ENCODE assay signal across 8 mouse cellular contexts in genomic region chr7:126762471-126763008, GRCm38 (mm10). TPM values are rescaled to one million over a fixed set of nuclear protein-coding genes. Genes with fewer than 3 reads are reported as not detected.
A peak's percentile ranks its signal among the peaks of the same experiment; 100 is the strongest.
DNase-seq lines count a peak whose midpoint lies in the region; ATAC-seq and TF ChIP-seq lines count a peak whose summit lies in the region.

No protein-coding gene starts in this region.

- H3K4me1 ChIP-seq in lung, embryonic 14.5 days (ENCODE audit: insufficient read depth), result peaks cover 14% of the 10 kb centered on the region
- peaks cover 22% of the 10 kb centered on the region for H3K4me1 ChIP-seq in stomach, embryonic 14.5 days (ENCODE audit: control insufficient read depth, insufficient read depth, low read length)

- peaks cover 65% of the 10 kb centered on the region for H3K36me3 ChIP-seq in lung, embryonic 14.5 days (ENCODE audit: insufficient read depth)
- H3K36me3 ChIP-seq in stomach, embryonic 14.5 days (ENCODE audit: control insufficient read depth, insufficient read depth, low read length), result peaks cover 44% of the 10 kb centered on the region

- no peak for ATAC-seq in lung, embryonic 14.5 days (ENCODE audit: insufficient read depth)
- ATAC-seq in stomach, embryonic 14.5 days (ENCODE audit: insufficient number of reproducible peaks, insufficient read depth, low FRiP score, low read depth), result no peak
- no peak for ATAC-seq in erythroblast, adult 5-6 weeks (replicated peaks; ENCODE audit: low FRiP score, poor library complexity, severe bottlenecking)

- no peaks in the 10 kb centered on the region for H3K9me3 ChIP-seq in lung, embryonic 14.5 days (ENCODE audit: low read depth, low read length)
- no peaks in the 10 kb centered on the region for H3K9me3 ChIP-seq in stomach, embryonic 14.5 days (ENCODE audit: control insufficient read depth, low read depth, low read length)

- WGBS in lung, embryonic 14.5 days, result 40% methylated on average over 17 of the region's 17 CpGs
- 44% methylated on average over 17 of the region's 17 CpGs for WGBS in stomach, embryonic 14.5 days

- H3K4me3 ChIP-seq in lung, embryonic 14.5 days (ENCODE audit: low read depth, low read length), result peak overlapping the region; percentile 90; the same call in 1 of the 2 replicates
- H3K4me3 ChIP-seq in layer of hippocampus, adult 2 months, result peak overlapping the region; percentile 38
- H3K4me3 ChIP-seq in stomach, embryonic 14.5 days (ENCODE audit: low read depth, low read length), result no peak overlapping the region

- H3K4me2 ChIP-seq in lung, embryonic 14.5 days, result peak overlapping the region; percentile 43
- peak overlapping the region; percentile 17; the same call in 1 of the 2 replicates for H3K4me2 ChIP-seq in stomach, embryonic 14.5 days (replicated peaks; ENCODE audit: low read depth, low read length)

- TF ChIP-seq CTCF in lung, embryonic 14.5 days (IDR thresholded peaks at IDR 0.05; ENCODE audit: low read depth), result no peak
- TF ChIP-seq CTCF in layer of hippocampus, adult 2 months (conservative IDR thresholded peaks at IDR 0.05), result no peak

- peak; percentile 28 to 33 for DNase-seq in cerebellum, postnatal 25 days
- no peak for DNase-seq in cerebellum, postnatal 36 days
- no peak for DNase-seq in lung, embryonic 14.5 days
- no peak for DNase-seq in lung, postnatal 36 days
- peak; percentile 64 to 85 for DNase-seq in layer of hippocampus, adult 2 months (ENCODE audit: low spot score in 2 of 2)
- DNase-seq in thymus, postnatal 14 days, result no peak

- 0 out of 2 replicates have a peak overlapping the region, but pooled peaks have one; percentile 1 for H3K9ac ChIP-seq in lung, embryonic 14.5 days
- H3K9ac ChIP-seq in stomach, embryonic 14.5 days (replicated peaks; ENCODE audit: low read depth, low read length), result no peak overlapping the region

- H3K27me3 ChIP-seq in lung, embryonic 14.5 days (ENCODE audit: insufficient read depth, low read length), result no peaks in the 10 kb centered on the region
- no peaks in the 10 kb centered on the region for H3K27me3 ChIP-seq in stomach, embryonic 14.5 days (ENCODE audit: control insufficient read depth, insufficient read depth, low read length)

- no peak overlapping the region for H3K27ac ChIP-seq in lung, embryonic 14.5 days (ENCODE audit: low read depth)
- H3K27ac ChIP-seq in layer of hippocampus, adult 2 months, result peak overlapping the region; percentile 92
- H3K27ac ChIP-seq in stomach, embryonic 14.5 days (ENCODE audit: low read length), result peak overlapping the region; percentile 12; the same call in 1 of the 2 replicates

RNA-seq across cellular contexts. Expression of gene Mapk3, which starts 3.1 kb away (rescaled TPM):
- 111 and 117 TPM in 2 replicates for polyA plus RNA-seq in lung, embryonic 14.5 days (2014; fragmentation: Nextera tagmentation; extraction: Ambion mirVana)
- 100 to 1,000 TPM; 170 to 175 TPM for total RNA-seq in layer of hippocampus, adult 2 months (2021)
- 98.4 and 105 TPM in 2 replicates for polyA plus RNA-seq in stomach, embryonic 14.5 days (2014; fragmentation: Nextera tagmentation; extraction: Ambion mirVana)
- 46.1 and 51.8 TPM in 2 replicates for total RNA-seq in erythroblast, adult 5-6 weeks (2015; ENCODE audit: low replicate concordance)
- total RNA-seq in erythroblast, adult 5-6 weeks (2017; ENCODE audit: low replicate concordance), result 10.9 and 19.4 TPM in 2 replicates

RNA-seq across cellular contexts. Expression of gene Gdpd3, which starts 3.6 kb away (rescaled TPM):
- polyA plus RNA-seq in lung, embryonic 14.5 days (2014; fragmentation: Nextera tagmentation; extraction: Ambion mirVana), result 3.3 and 3.4 TPM in 2 replicates
- 1 to 10 TPM; 3.1 to 7.0 TPM for total RNA-seq in layer of hippocampus, adult 2 months (2021)
- 1.6 and 2.8 TPM in 2 replicates for polyA plus RNA-seq in stomach, embryonic 14.5 days (2014; fragmentation: Nextera tagmentation; extraction: Ambion mirVana)
- total RNA-seq in erythroblast, adult 5-6 weeks (2015; ENCODE audit: low replicate concordance), result 5.6 TPM in 1 of 2 replicates, not detected in the other
- total RNA-seq in erythroblast, adult 5-6 weeks (2017; ENCODE audit: low replicate concordance), result 5.4 and 7.2 TPM in 2 replicates

RNA-seq across cellular contexts. Expression of gene Ypel3, which starts 14.2 kb away (rescaled TPM):
- 87.8 and 91.2 TPM in 2 replicates for polyA plus RNA-seq in lung, embryonic 14.5 days (2014; fragmentation: Nextera tagmentation; extraction: Ambion mirVana)
- 100 to 1,000 TPM; 283 to 289 TPM for total RNA-seq in layer of hippocampus, adult 2 months (2021)
- polyA plus RNA-seq in stomach, embryonic 14.5 days (2014; fragmentation: Nextera tagmentation; extraction: Ambion mirVana), result 103 and 116 TPM in 2 replicates
- total RNA-seq in erythroblast, adult 5-6 weeks (2015; ENCODE audit: low replicate concordance), result 752 and 763 TPM in 2 replicates
- 364 and 550 TPM in 2 replicates for total RNA-seq in erythroblast, adult 5-6 weeks (2017; ENCODE audit: low replicate concordance)

RNA-seq across cellular contexts. Expression of gene Tbx6, which starts 18.7 kb away (rescaled TPM):
- polyA plus RNA-seq in lung, embryonic 14.5 days (2014; fragmentation: Nextera tagmentation; extraction: Ambion mirVana), result 0.28 TPM in 1 of 2 replicates, not detected in the other
- total RNA-seq in layer of hippocampus, adult 2 months (2021), result 1 to 10 TPM in 1 of 2 experiments, under 1 TPM in 1; 0.54 to 1.0 TPM
- polyA plus RNA-seq in stomach, embryonic 14.5 days (2014; fragmentation: Nextera tagmentation; extraction: Ambion mirVana), result 0.56 and 0.95 TPM in 2 replicates
- 28.8 and 31.9 TPM in 2 replicates for total RNA-seq in erythroblast, adult 5-6 weeks (2015; ENCODE audit: low replicate concordance)
- 12.3 and 23.2 TPM in 2 replicates for total RNA-seq in erythroblast, adult 5-6 weeks (2017; ENCODE audit: low replicate concordance)

RNA-seq across cellular contexts. Expression of gene Ppp4c, which starts 29.8 kb away (rescaled TPM):
- 278 and 300 TPM in 2 replicates for polyA plus RNA-seq in lung, embryonic 14.5 days (2014; fragmentation: Nextera tagmentation; extraction: Ambion mirVana)
- total RNA-seq in layer of hippocampus, adult 2 months (2021), result 10 to 100 TPM; 50.2 to 54.9 TPM
- 239 and 258 TPM in 2 replicates for polyA plus RNA-seq in stomach, embryonic 14.5 days (2014; fragmentation: Nextera tagmentation; extraction: Ambion mirVana)
- 46.7 and 84.9 TPM in 2 replicates for total RNA-seq in erythroblast, adult 5-6 weeks (2015; ENCODE audit: low replicate concordance)
- 43.5 and 62.7 TPM in 2 replicates for total RNA-seq in erythroblast, adult 5-6 weeks (2017; ENCODE audit: low replicate concordance)

Comparison
In these comparisons a context has a peak if more than half of its experiments do, and no peak if none do; other contexts are left out.
1. DNase-seq: peak in cerebellum, postnatal 25 days (2 of 2) and layer of hippocampus, adult 2 months (2 of 2); none in cerebellum, postnatal 36 days (0 of 2), lung, embryonic 14.5 days (single experiment), lung, postnatal 36 days (single experiment) and thymus, postnatal 14 days (single experiment).